Mouse (Mus musculus) heart, adult 2 months (tissue): ENCODE measurements at regions not wholly inside any gene's neighbourhood (a gene's known extent, or its start where the extent isn't known, plus 50 kb on each side); places are given as distances from the start of the nearest gene placed in this dataset.

Experiments used
- DNase-seq, 2 experiments: peaks; one replicate each; pipeline ENCODE4 v3.0.0; 2021
- H3K27ac ChIP-seq: fragments of 200-600 bp; 2 replicates; pipeline ENCODE4 v1.8.1; 2022
- H3K27me3 ChIP-seq: fragments of 200-500 bp; 2 replicates; pipeline ENCODE4 v1.6.1; 2012; ENCODE audit warnings: mild to moderate bottlenecking, low read length, inconsistent platforms, mixed read lengths; ENCODE audit not compliant: control insufficient read depth, insufficient read depth
- H3K36me3 ChIP-seq: fragments of 200-500 bp; 2 replicates; pipeline ENCODE4 v1.6.1; 2012; ENCODE audit warnings: low read length, inconsistent platforms; ENCODE audit not compliant: control insufficient read depth, insufficient read depth
- H3K4me1 ChIP-seq: fragments of 200-500 bp; 2 replicates; pipeline ENCODE4 v1.6.1; 2011; ENCODE audit warnings: low read length; ENCODE audit not compliant: control insufficient read depth, insufficient read depth
- H3K4me3 ChIP-seq: fragments of 200-600 bp; 2 replicates; pipeline ENCODE4 v1.8.1; 2022
- H3K79me2 ChIP-seq: fragments of 200-500 bp; replicated peaks from 2 replicates; pipeline ENCODE4 v1.6.1; 2012; ENCODE audit warnings: mild to moderate bottlenecking, inconsistent platforms, low read length, moderate library complexity, mixed read lengths; ENCODE audit not compliant: control insufficient read depth, insufficient read depth
- H3K9ac ChIP-seq: fragments of 200-500 bp; 2 replicates; pipeline ENCODE4 v1.6.1; 2012; ENCODE audit warnings: low read depth, mild to moderate bottlenecking, control low read depth, inconsistent platforms, low read length, mixed read lengths
- CTCF ChIP-seq: fragments of 200-600 bp; IDR thresholded peaks from 2 replicates; pipeline ENCODE4 v1.8.1; 2022; ENCODE audit warnings: antibody characterized with exemption, mild to moderate bottlenecking, moderate library complexity
- EP300 ChIP-seq: fragments of 200-500 bp; IDR thresholded peaks from 2 replicates; pipeline ENCODE4 v1.6.1; 2011; ENCODE audit warnings: low read depth, low read length, control low read depth; ENCODE audit not compliant: insufficient read depth
- POLR2A ChIP-seq: fragments of 200-500 bp; IDR thresholded peaks from 2 replicates; pipeline ENCODE4 v1.6.1; 2011; ENCODE audit warnings: mild to moderate bottlenecking, low read depth, low read length, control low read depth; ENCODE audit not compliant: insufficient read depth
- WGBS: fragments of 180-500 bp; shearing (Covaris S2); methylation state at CpG from one replicate; pipeline ENCODE4 v1.1.7; 2018; 5-methylcytosine and 5-hydroxymethylcytosine counted together
- intact Hi-C: fragments of 180-260 bp; cut with DNase I; formaldehyde crosslinking; loops from one replicate; pipeline ENCODE4 v1.15.1; 2025

GRCm38 (mm10) chr9:60931290-60931689 lies 136.9 kb downstream of the Uaca start:
- no peaks in the 10 kb centered on the region for H3K36me3 ChIP-seq
- TF ChIP-seq POLR2A (no peak), EP300 (no peak), CTCF (no peak)
- no peak overlapping the region for H3K9ac ChIP-seq
- WGBS: 77% methylated on average over 1 of the region's 1 CpGs
- H3K4me3 ChIP-seq: no peak overlapping the region
- no peaks in the 10 kb centered on the region for H3K4me1 ChIP-seq
- intact Hi-C loops: no loop called here
- no peak for DNase-seq
- no peak overlapping the region for H3K27ac ChIP-seq
- H3K79me2 ChIP-seq: no peaks in the 10 kb centered on the region
- H3K27me3 ChIP-seq: no peaks in the 10 kb centered on the region

DNA sequence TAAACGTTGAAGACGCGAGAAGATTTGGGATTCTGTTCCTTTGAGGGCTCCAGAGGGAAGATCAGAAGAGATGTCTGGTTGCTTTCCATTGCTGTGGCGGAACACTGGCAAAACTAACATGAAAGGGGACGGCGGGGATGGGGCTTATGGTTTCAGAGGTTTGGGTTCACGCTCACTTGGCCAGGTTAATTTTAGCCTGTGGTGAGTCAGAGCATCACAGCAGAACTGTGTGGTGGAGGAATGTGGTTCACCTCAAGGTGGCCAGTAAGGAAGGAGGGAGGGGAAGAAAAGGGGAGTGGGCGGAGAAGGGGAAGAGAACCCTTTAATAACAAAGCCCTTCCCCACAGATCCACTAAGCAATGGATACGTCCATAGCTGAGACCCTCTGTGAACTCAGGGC lies 142.6 kb downstream of the Uaca start:
- WGBS: 88% methylated on average over 9 of the region's 9 CpGs
- no peaks in the 10 kb centered on the region for H3K36me3 ChIP-seq

DNA sequence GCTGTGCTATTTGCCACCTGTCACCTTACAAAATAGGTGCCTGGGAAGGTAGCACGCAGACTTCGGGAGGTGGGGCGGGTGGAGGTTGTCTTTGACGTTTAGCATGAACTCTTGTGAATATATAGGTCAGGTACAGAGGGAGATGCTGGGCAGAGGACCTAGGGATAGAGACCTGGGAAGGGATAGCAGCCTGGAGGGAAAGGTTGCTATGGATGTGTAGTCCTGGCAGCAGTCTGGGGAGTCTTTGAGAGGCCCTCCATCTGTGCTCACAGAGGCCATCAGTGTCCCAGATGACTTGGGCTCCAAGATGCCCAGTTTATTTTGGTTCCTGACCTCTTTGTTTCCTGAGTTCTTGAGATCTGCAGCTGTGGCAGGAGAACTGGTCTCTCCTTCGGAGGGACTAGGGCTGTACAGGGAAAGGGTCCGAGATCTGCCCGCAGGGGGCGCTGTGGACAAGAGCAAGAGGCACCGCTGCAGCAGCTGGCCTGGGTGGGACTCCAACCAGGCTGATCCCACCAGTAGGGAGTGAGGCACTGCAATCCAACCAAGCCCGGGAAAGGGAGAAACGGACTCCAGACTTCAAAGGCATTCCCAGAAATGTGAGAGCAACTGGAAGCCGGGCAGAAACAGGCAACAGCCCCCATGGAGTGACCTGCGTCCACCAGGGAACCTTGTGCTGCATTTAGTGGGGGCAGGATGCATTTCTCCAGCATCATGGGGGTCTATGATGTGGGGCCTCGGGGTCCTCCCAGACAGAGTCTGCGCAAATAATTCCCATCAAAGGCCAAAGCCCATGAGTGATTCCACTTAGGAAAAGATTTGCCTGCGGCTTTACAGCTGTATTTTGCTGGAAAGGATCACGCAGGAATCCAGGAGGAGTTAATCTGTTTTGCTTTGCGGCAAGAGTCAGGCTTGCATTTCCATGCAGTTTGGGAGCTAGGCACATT lies 145.8 kb downstream of the Uaca start:
- 40% methylated on average over 18 of the region's 18 CpGs for WGBS
- no peak overlapping the region for H3K9ac ChIP-seq
- no peaks in the 10 kb centered on the region for H3K4me1 ChIP-seq
- H3K79me2 ChIP-seq: no peaks in the 10 kb centered on the region
- H3K27ac ChIP-seq: no peak overlapping the region
- TF ChIP-seq CTCF (peak; percentile 76), POLR2A (no peak), EP300 (no peak)
- peak; percentile 59 to 80 for DNase-seq
- H3K36me3 ChIP-seq: no peaks in the 10 kb centered on the region
- no peaks in the 10 kb centered on the region; the same call in 1 of the 2 replicates for H3K27me3 ChIP-seq
- no peak overlapping the region for H3K4me3 ChIP-seq
- intact Hi-C loops: loop anchor here (2.0 kb wide), 1 partner anchor 959 kb away; no protein-coding TSS in a partner anchor

More for the DNA sequence above, 142.6 kb downstream of the Uaca start:
- H3K4me3 ChIP-seq: no peak overlapping the region
- H3K27ac ChIP-seq: no peak overlapping the region
- no peaks in the 10 kb centered on the region; the same call in 1 of the 2 replicates for H3K27me3 ChIP-seq
- intact Hi-C loops: no loop called here
- no peaks in the 10 kb centered on the region for H3K4me1 ChIP-seq
- DNase-seq: no peak
- H3K9ac ChIP-seq: no peak overlapping the region
- H3K79me2 ChIP-seq: no peaks in the 10 kb centered on the region
- TF ChIP-seq EP300 (no peak), CTCF (no peak), POLR2A (no peak)

DNA sequence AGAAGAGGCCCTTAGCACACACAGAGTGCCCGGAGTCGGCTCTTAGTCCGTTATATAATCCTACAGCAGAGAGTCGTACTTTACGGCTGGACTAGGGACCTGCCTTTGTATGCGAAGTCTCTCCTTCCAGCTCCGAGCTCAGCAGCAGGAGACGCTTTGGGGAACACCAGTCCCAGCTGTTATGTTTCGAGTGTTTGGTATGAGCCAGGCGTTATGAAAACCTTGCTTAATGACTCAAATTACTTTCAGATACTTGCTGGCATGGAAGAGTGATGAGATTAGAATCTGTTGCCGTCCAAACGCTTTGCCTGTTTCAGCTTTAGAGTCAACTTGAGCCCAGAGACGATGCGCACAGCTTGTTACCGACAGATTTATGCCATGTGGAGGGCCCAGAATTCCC lies 153.0 kb downstream of the Uaca start:
- Histone ChIP-seq H3K79me2 (no peaks in the 10 kb centered on the region), H3K27ac (no peak overlapping the region), H3K36me3 (no peaks in the 10 kb centered on the region), H3K27me3 (no peaks in the 10 kb centered on the region), H3K4me3 (no peak overlapping the region), H3K9ac (no peak overlapping the region), H3K4me1 (no peaks in the 10 kb centered on the region; the same call in 1 of the 2 replicates)
- no peak for DNase-seq
- TF ChIP-seq POLR2A (no peak), CTCF (no peak), EP300 (no peak)
- 77% methylated on average over 15 of the region's 15 CpGs for WGBS
- intact Hi-C loops: no loop called here

- Histone ChIP-seq H3K9ac (no peak overlapping the region), H3K27ac (no peak overlapping the region), H3K4me3 (no peak overlapping the region), H3K4me1 (no peaks in the 10 kb centered on the region; the same call in 1 of the 2 replicates), H3K27me3 (no peaks in the 10 kb centered on the region), H3K79me2 (no peaks in the 10 kb centered on the region), H3K36me3 (no peaks in the 10 kb centered on the region)
- intact Hi-C loops: no loop called here
- DNase-seq: no peak
- 74% methylated on average over 10 of the region's 10 CpGs for WGBS
- TF ChIP-seq CTCF (no peak), EP300 (no peak), POLR2A (no peak)
These were observed 154.3 kb downstream of the Uaca start for GRCm38 (mm10) chr9:60948531-60949070.

DNA sequence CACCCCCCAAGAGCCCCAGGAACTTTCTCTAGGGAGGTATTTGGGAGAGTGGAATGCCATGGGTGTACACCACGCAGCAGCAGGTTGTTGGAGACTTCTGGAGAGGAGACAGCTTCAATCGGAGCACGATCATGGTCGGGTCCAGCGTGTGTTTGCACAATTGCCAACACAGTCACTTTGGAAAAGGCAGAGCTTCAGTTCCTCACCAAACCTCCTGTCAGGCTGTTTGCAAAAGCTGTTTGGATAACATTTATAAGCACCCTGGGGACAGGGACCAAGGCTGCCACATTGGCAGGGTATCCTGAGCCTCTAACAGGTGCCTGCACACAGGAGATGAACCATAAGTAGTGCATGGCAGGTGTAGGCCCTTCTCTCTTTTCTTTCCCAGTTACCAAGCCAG lies 155.8 kb downstream of the Uaca start:
- intact Hi-C loops: no loop called here
- Histone ChIP-seq H3K9ac (no peak overlapping the region), H3K4me3 (no peak overlapping the region), H3K4me1 (no peaks in the 10 kb centered on the region; the same call in 1 of the 2 replicates), H3K79me2 (no peaks in the 10 kb centered on the region), H3K27ac (no peak overlapping the region), H3K36me3 (no peaks in the 10 kb centered on the region), H3K27me3 (no peaks in the 10 kb centered on the region)
- no peak for DNase-seq
- WGBS: 97% methylated on average over 5 of the region's 5 CpGs
- TF ChIP-seq POLR2A: no peak
- TF ChIP-seq CTCF: no peak
- TF ChIP-seq EP300: no peak
